Mouse (Mus musculus) liver, embryonic 14.5 days (tissue): Measurements from ENCODE around the gene Ucn. TPM values are rescaled to one million over a fixed set of nuclear protein-coding genes. Genes with fewer than 3 reads are reported as not detected.

Experiments used
- ATAC-seq: fragments of 200-750 bp; cut with Nextera tagmentation; 2 replicates; pipeline ENCODE4 v1.8.0; 2017; ENCODE audit warnings: moderate number of reproducible peaks, mild to moderate bottlenecking, moderate library complexity; ENCODE audit not compliant: insufficient read depth
- DNase-seq, 3 experiments: peaks; one replicate each; pipeline ENCODE4 v3.0.0-alpha.2; 2012 to 2013; ENCODE audit warnings: low read depth in 3 of 3, low spot score in 3 of 3
- H3K27ac ChIP-seq: fragments of 300-500 bp; sonication (generic); 2 replicates; pipeline ENCODE4 v1.5.1; 2014; ENCODE audit warnings: moderate library complexity, mild to moderate bottlenecking, control low read depth, inconsistent platforms
- H3K27me3 ChIP-seq: fragments of 300-500 bp; sonication (generic); 2 replicates; pipeline ENCODE4 v1.6.1; 2014; ENCODE audit warnings: mild to moderate bottlenecking, low read length, moderate library complexity; ENCODE audit not compliant: control insufficient read depth, insufficient read depth
- H3K36me3 ChIP-seq: fragments of 300-500 bp; sonication (generic); replicated peaks from 2 replicates; pipeline ENCODE4 v1.6.1; 2014; ENCODE audit warnings: low read depth; ENCODE audit not compliant: control insufficient read depth, insufficient read depth
- H3K4me1 ChIP-seq, 2 experiments: fragments of 200-500 bp in 1 of 2; fragments of 300-500 bp in 1 of 2; sonication (generic) in 1 of 2; replicated peaks; 2 replicates each; pipeline ENCODE4 v1.6.1; 2012 to 2014; ENCODE audit warnings: antibody characterized with exemption in 1 of 2, inconsistent platforms in 1 of 2, low read length in 1 of 2; ENCODE audit not compliant: control insufficient read depth in 2 of 2, insufficient read depth in 2 of 2
- H3K4me2 ChIP-seq: fragments of 300-500 bp; sonication (generic); 2 replicates; pipeline ENCODE4 v1.6.1; 2014; ENCODE audit warnings: low read depth, mild to moderate bottlenecking, control low read depth, moderate library complexity
- H3K4me3 ChIP-seq, 2 experiments: fragments of 200-500 bp in 1 of 2; fragments of 300-500 bp in 1 of 2; sonication (generic) in 1 of 2; 2 replicates each; pipeline ENCODE4 v1.5.1; 2012 to 2014; ENCODE audit warnings: low read depth in 2 of 2, low read length in 2 of 2, mild to moderate bottlenecking in 2 of 2, control low read depth in 1 of 2, inconsistent platforms in 1 of 2, moderate library complexity in 1 of 2; ENCODE audit not compliant: insufficient read depth in 1 of 2
- H3K9ac ChIP-seq: fragments of 300-500 bp; sonication (generic); replicated peaks from 2 replicates; pipeline ENCODE4 v1.6.1; 2014; ENCODE audit warnings: mild to moderate bottlenecking, control low read depth, moderate library complexity
- H3K9me3 ChIP-seq: fragments of 300-500 bp; sonication (generic); 2 replicates; pipeline ENCODE4 v1.6.1; 2016; ENCODE audit warnings: low read length, mixed read lengths; ENCODE audit not compliant: control insufficient read depth
- CTCF ChIP-seq: IDR thresholded peaks from 2 replicates; pipeline ENCODE4 v1.5.1; 2016; ENCODE audit warnings: antibody characterized with exemption, low read depth, control low read depth
- EP300 ChIP-seq: IDR thresholded peaks from 2 replicates; pipeline ENCODE4 v1.6.1; 2016; ENCODE audit warnings: antibody characterized with exemption, low read depth
- WGBS: fragments of 180-500 bp; shearing (Covaris S2); extraction: QIAGEN DNeasy Blood & Tissue Kit; methylation state at CpG from one replicate; pipeline ENCODE4 v1.1.7; 2014; ENCODE audit not compliant: insufficient replicate concordance; 5-methylcytosine and 5-hydroxymethylcytosine counted together
- polyA plus RNA-seq, 2 experiments: library from polyadenylated mRNA; depleted of rRNA in 1 of 2; stranded (reverse) in 1 of 2; unstranded in 1 of 2; fragments of >200 nt; fragmentation: Nextera tagmentation in 1 of 2; extraction: Ambion mirVana in 1 of 2; gene quantifications; 2 replicates each; pipeline versions ENCODE4 v1.2.1 to v1.2.3; 2012 to 2014

Ucn gene
- polyA plus RNA-seq, 2 experiments, result not detected

DNA sequence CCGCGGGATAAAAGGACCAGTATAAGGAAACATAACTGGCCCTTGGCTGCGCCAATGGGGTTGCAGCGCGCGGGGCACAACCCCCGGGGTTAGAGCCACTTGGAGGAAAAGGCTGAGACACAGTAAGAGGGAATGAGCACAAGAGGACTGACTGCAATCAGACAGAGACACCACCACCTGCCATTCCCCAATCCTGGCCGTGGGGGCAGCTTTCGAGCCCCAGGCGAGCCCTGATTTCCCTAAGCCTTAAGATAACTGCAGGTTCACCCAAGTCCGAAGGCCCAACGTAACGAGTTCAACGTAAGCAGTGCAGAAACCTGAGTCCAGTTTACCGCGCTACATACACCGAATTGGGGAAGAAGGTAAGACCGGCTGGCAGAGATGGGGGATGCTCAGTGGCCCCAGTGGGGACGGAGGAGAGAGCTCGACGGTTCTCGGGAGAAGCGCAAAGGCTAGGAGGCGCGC lies 40.7 kb upstream of the Ucn start:
- Histone ChIP-seq H3K4me2 (peak overlapping the region; percentile 89), H3K36me3 (peaks cover 6% of the 10 kb centered on the region), H3K27ac (peak overlapping the region; percentile 94), H3K4me1 (peaks cover 21 to 22% of the 10 kb centered on the region in 2 experiments), H3K4me3 (peak overlapping the region; percentile 89 to 99), H3K9me3 (no peaks in the 10 kb centered on the region), H3K9ac (peak overlapping the region; percentile 89), H3K27me3 (no peaks in the 10 kb centered on the region)
- TF ChIP-seq EP300, result no peak
- under 1% methylated on average over 25 of the region's 25 CpGs for WGBS
- DNase-seq (peak; percentile 46 to 58 (median 52)), ATAC-seq (peak; percentile 57)

DNA sequence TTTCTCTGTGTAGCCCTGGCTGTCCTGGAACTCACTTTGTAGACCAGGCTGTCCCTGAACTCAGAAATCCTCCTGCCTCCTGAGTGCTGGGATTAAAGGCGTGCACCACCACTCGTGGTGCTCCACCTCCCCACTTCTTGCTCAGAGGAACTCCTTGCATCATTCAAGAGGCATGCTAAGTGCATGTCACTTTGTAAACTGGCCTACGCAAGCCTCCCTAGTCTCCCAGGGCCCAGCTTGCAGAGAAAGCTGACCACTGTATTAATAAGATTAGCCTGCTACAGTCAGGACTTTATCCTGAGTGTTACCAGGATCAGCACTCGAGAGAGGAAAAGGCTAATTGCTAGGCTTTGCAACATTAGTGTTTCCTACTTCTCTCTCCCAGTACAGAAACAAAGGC lies 30.0 kb upstream of the Ucn start:
- Histone ChIP-seq H3K27ac (no peak overlapping the region), H3K4me1 (peaks cover 0 to 10% of the 10 kb centered on the region in 2 experiments; a peak in 1 of 4 replicates), H3K36me3 (peaks cover 81% of the 10 kb centered on the region), H3K9me3 (no peaks in the 10 kb centered on the region), H3K4me3 (no peak overlapping the region), H3K4me2 (no peak overlapping the region), H3K27me3 (no peaks in the 10 kb centered on the region), H3K9ac (no peak overlapping the region)
- ATAC-seq (no peak), DNase-seq (no peak)
- TF ChIP-seq CTCF, result no peak
- no peak for TF ChIP-seq EP300
- 85% methylated on average over 4 of the region's 4 CpGs for WGBS

GRCm38 (mm10) chr5:31164878-31165277 lies 26.2 kb upstream of the Ucn start:
- Histone ChIP-seq H3K4me1 (peaks cover 0 to 15% of the 10 kb centered on the region in 2 experiments; a peak in 2 of 4 replicates), H3K9me3 (no peaks in the 10 kb centered on the region), H3K27ac (no peak overlapping the region), H3K9ac (no peak overlapping the region), H3K4me2 (no peak overlapping the region), H3K36me3 (peaks cover 68% of the 10 kb centered on the region), H3K27me3 (no peaks in the 10 kb centered on the region), H3K4me3 (no peak overlapping the region)
- 0 out of 2 replicates have a peak, but pooled peaks have one; percentile 44 for TF ChIP-seq EP300
- TF ChIP-seq CTCF, result no peak
- 41% methylated on average over 1 of the region's 1 CpGs for WGBS
- DNase-seq, result no peak
- ATAC-seq, result peak; percentile 67; the same call in 1 of the 2 replicates

DNA sequence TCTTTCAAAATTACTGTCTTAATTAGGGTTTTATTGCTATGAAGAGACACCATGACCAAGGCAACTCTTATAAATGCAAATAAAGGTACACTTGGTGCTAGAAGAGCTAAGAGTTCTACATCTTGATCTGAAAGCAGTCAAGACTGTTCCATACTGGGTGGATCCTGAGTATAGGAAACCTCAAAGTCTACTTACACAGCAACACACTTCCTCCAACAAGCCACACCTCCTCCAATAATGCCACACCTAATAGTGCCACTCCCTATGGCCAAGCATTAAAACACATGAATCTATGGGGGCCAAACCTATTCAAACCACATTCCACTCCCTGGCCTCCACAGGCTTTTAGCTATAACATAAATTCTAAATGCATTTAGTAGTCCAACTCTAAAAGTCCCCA lies 23.8 kb upstream of the Ucn start:
- Histone ChIP-seq H3K4me1 (peaks cover 0 to 15% of the 10 kb centered on the region in 2 experiments; a peak in 2 of 4 replicates), H3K4me2 (no peak overlapping the region), H3K36me3 (peaks cover 68% of the 10 kb centered on the region), H3K9ac (no peak overlapping the region), H3K4me3 (no peak overlapping the region), H3K27ac (no peak overlapping the region), H3K27me3 (no peaks in the 10 kb centered on the region), H3K9me3 (no peaks in the 10 kb centered on the region)
- no peak for DNase-seq
- ATAC-seq, result 0 out of 2 replicates have a peak, but pooled peaks have one; percentile 62
- TF ChIP-seq EP300, result no peak
- TF ChIP-seq CTCF, result no peak

- Histone ChIP-seq H3K27ac (peak within 1 kb of the TSS; percentile 18; the same call in 1 of the 2 replicates), H3K4me2 (peak within 1 kb of the TSS; percentile 79), H3K9ac (peak within 1 kb of the TSS; percentile 55), H3K4me3 (peak within 1 kb of the TSS; percentile 61 to 68), H3K4me1 (peaks cover 3 to 5% of the 10 kb centered on the region in 2 experiments; a peak in 3 of 4 replicates), H3K36me3 (peaks cover 22% of the 10 kb centered on the region), H3K27me3 (no peaks in the 10 kb centered on the region), H3K9me3 (no peaks in the 10 kb centered on the region)
- 1% methylated on average over 19 of the region's 19 CpGs for WGBS
- TF ChIP-seq CTCF (no peak), EP300 (no peak)
- ATAC-seq (peak; percentile 90), DNase-seq (peak; percentile 54 to 67 (median 59))
Measured at GRCm38 (mm10) chr5:31154152-31154553, 15.5 kb upstream of the Ucn start, which contains the start of gene Mpv17. TSS of gene Mpv17 (minus strand) at chr5:31154251.
